Mouse (Mus musculus): ENCODE measurements at regions not wholly inside any gene's neighbourhood (a gene's known extent, or its start where the extent isn't known, plus 50 kb on each side); places are given as distances from the start of the nearest gene placed in this dataset.

DNA sequence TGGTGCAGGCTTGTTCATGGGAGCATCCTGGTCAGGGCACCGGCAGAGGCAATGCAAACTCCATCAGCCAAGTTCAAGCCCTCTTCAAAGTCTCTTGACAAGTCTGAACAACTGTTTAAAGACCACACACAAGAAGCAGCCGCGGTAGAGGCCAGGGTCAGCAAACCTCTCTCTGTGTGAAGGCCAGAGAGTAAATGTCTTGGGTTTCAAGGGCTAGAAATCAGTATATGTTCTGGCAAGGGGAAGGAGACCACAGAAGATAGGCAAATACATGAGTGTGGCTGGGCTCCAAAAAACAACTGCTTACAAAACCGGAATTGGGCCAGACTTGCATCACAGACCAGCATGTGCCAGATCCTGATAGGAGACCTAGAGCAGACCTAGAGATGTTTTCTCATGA lies 203.0 kb downstream of the Sptssa start:
- DNase-seq (ENCODE audit: low spot score in 2 of 2), result no peak

GRCm38 (mm10) chr12:54450369-54450768 lies 206.0 kb downstream of the Sptssa start:
- no peak for DNase-seq (ENCODE audit: low spot score in 2 of 2)

- DNase-seq (ENCODE audit: low spot score in 2 of 2), result no peak
Measured at GRCm38 (mm10) chr12:54448221-54448620, 208.2 kb downstream of the Sptssa start.

DNA sequence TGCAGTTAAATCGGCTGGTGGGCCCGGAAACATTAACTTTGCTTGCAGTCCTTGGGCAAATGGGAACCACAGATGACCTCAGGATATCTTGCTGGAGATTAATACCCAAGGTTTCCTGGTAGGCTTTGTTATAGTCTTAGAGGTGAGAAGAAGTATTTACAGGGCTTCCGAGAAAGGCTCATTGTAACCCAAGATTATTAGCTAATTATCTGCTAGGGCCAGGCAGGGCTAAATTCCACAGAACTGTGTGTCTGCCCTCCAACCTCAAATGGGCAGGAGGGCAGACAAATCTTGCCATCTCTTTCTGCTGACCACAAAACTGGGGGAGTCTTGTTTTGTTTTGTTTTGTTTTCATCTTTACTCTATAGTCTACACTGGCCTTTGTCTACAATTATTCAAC lies 209.0 kb downstream of the Sptssa start:
- DNase-seq (ENCODE audit: low spot score in 2 of 2), result no peak

DNA sequence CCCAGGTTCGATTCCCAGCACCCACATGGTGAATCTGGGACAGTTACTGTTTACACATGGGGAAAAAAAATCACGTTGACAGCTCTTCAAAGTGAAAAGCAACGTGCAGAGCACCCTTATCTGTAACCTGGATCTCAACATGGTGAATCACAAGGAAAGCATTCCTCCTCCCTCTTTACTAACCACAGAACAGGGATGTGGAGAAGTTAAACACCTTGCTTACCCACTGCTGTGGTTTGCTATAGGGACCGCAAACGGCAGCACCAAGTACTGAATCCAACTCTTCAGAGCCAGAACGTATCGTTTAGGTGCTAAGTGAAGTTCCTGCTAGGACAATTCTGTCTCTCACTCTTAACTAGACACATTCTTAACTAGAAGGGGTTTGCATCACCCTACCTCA lies 210.0 kb downstream of the Sptssa start:
- DNase-seq (ENCODE audit: low spot score in 2 of 2), result no peak

DNA sequence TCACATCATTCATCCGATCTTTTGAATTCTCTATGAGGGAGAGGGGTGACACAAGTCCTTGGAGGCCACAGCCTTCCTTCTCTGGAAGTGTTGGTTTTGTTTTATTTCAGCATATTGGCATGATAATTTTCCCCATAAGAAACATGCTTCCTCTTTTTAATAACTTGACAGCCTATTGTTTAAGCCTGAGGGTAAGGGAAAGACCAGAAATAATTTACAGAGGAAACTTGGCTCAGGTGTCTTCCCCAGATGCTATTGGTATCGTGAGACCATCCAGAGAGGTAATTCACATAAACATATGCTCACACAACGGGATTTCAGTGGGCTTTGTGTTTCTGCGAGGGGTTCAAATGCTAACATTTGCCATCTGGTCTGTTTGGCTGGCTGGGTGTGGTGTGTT lies 212.0 kb downstream of the Sptssa start:
- no peak for DNase-seq (ENCODE audit: low spot score in 2 of 2)

GRCm38 (mm10) chr12:54443285-54443684 lies 213.1 kb downstream of the Sptssa start:
- DNase-seq (ENCODE audit: low spot score in 2 of 2), result no peak

GRCm38 (mm10) chr12:54442408-54442807 lies 214.0 kb downstream of the Sptssa start:
- no peak for DNase-seq (ENCODE audit: low spot score in 2 of 2)

DNA sequence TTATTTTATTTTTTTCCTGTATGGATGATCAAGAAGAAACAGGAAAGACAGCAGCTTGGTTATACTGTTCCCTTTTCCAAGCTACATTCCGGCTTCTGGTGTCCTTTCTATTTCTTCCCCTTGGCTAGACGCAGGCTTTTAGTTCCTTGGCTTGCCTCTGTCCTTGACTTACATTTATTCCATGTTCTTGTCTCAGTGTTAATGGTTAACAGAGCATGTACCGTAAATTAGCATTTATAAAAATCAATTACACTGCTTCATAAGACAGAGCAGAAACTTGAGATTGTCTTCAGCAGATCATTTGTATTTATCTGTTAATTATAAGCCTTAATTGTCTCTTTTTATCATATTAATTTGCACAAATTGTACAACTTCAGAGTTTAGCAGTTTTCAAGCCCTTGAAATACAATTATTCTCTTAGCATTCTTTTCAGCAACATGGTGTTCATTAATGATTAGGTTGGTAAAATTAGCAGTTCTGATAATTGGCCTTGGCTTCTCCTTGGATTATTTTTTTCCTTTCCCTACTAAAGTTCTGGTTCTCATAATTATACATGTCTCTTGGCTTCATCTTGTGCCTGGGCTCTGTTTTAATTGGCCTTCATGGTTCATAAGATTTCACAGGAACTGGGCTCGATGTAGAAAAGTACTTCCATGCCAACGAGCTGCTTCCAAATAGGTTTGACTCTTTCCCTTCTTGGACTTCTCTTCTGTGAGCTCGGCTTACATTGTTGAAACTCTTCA lies 215.4 kb downstream of the Sptssa start:
- no peak for DNase-seq (ENCODE audit: low spot score in 2 of 2)

GRCm38 (mm10) chr12:54438793-54439192 lies 217.6 kb downstream of the Sptssa start:
- DNase-seq (ENCODE audit: low spot score in 2 of 2), result no peak

- no peak for DNase-seq (ENCODE audit: low spot score in 2 of 2)
Measured at GRCm38 (mm10) chr12:54425236-54425635, 221.6 kb upstream of the Egln3 start.

- no peak for DNase-seq (ENCODE audit: low spot score in 2 of 2)
Measured at GRCm38 (mm10) chr12:54414829-54415228, 211.2 kb upstream of the Egln3 start.

DNA sequence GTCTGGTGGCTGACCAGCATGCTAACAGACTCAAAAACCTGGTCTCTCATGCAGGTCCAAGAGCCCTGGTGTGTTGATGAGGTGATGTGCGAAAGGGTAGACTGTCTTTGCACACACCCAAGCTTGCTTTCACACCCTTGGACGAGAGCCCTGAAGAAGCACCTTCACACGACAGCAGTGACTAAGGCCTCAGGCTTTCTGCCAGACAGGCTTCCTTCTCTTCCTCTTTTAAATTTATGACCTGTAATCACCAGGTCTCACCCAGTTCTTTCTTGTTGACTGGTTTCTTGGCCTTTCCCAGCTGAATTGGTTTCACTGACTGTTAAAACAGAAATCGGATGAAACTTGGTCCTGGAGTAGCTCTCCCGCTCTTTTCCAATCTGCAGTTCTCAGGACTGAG lies 210.5 kb upstream of the Egln3 start:
- no peak for DNase-seq (ENCODE audit: low spot score in 2 of 2)

DNA sequence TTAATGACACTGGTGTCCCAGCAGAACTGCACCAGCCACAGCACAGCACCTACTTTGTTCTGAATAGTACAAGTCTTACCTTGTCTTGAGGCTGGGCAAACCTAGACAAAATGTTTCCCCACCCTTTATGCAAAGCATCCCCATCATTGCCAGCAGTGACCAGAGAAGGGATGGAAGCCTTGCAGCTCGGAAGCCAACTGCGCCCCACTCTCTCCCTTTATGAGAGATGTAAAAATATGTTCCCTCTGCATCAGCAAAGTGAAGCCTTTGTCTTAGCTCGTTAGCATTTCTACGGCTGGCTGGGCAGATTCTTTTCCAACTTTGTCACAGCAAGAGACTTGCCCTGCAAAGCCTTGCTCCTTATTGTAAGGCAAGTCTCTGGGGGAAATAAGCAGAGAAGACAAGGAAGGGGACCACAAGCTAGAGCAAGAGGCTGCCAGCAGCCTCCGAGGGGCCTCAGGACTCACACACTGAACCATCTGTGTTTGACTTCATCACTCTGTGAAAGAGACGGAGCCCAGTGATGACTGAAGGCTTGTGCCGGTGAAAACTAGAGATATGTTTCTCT lies 206.5 kb upstream of the Egln3 start:
- DNase-seq (ENCODE audit: low spot score in 2 of 2), result no peak

GRCm38 (mm10) chr12:54408906-54409305 lies 205.2 kb upstream of the Egln3 start:
- no peak for DNase-seq (ENCODE audit: low spot score in 2 of 2)

DNA sequence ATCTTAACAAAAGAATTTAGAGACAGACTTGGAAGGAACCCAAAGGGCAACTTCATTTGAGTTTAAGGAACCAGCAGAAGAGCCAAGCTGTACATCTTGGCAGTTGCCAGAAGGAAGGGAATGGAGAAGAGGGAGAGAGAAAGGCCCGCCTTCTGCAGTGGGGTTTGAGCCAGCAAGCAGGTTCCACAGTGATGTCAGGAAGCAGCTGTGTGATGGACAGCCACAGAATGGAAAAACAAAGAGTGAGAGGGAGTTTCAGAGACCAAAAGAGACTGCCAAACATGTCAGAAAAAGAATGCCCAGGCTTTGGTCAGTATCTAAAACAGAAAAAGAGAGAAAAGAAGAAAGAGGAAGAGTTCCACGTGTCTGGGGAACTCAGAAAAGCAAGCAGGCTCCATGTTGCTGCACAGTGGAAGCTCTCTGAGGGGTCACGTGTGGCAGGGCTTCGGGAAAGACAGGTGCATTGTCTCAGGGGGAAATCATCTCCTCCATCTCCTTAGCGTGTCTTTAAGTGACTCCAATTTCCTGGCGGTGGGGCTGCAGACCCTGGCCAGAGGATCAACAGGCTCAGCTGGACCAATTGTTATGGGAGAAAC lies 203.7 kb upstream of the Egln3 start:
- DNase-seq (ENCODE audit: low spot score in 2 of 2), result no peak

DNA sequence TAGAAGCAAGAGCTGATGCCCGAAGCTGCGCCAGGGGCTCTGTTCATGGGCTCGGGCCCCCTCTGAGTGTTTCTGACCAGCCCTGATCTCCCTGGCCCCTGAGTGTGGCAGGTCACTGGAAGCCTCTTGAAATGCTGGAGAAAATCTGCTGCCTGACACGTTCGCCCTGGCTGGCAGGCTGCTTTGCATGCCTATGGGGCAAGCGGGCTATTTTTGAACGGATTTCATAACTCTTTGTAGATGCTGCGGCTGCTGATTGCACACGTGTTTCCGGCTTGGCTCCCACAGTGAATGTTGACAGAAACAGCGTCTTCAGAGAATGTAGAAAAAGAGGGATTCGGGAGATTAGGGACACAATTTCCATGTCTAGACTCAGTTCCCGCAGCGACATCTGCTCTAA lies 201.4 kb upstream of the Egln3 start:
- DNase-seq (ENCODE audit: low spot score in 2 of 2), result peak; percentile 9 to 10

DNA sequence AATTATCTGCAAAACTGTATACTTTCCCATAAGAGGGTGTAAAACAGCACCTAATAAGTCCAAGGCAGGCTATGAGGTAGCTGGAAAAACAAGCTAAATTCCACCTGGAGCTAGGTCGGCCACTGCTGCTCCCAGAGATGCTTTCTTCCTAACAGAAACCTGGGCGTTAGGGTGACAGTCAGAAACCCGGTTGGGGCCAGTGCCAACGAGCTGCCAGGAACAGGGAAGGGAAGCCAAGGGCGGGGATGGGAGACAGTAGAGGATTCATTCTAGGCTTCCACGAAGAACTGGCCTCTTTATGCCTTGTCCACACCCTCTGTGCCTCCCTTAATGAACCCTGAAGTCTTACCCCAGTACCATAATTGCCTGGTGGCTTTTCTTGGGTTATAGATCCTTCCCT lies 198.9 kb upstream of the Egln3 start:
- no peak for DNase-seq (ENCODE audit: low spot score in 2 of 2)

DNA sequence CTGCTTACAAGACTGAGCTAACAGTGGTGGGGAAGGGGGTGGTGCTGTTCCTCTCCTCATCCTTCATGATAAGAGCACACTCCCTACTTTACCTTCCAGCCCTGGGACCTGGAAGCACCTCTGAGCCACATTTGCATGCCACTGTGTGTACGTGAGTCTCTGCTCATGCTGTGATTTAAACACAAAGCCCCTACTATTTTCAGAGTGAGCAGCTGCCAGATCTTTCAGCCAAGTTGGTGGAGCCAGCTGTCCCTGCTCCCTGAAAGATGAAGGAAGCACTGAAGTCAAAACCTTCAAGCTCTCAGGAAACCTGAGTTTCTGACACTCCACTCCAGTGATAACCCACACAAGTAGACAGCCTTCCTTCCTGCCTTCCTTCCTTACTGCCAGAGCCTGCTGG lies 198.0 kb upstream of the Egln3 start:
- no peak for DNase-seq (ENCODE audit: low spot score in 2 of 2)

GRCm38 (mm10) chr12:54400084-54400483 lies 196.4 kb upstream of the Egln3 start:
- no peak for DNase-seq (ENCODE audit: low spot score in 2 of 2)

- no peak for DNase-seq (ENCODE audit: low spot score in 2 of 2)
Measured at GRCm38 (mm10) chr12:54398080-54398479, 194.4 kb upstream of the Egln3 start.

DNA sequence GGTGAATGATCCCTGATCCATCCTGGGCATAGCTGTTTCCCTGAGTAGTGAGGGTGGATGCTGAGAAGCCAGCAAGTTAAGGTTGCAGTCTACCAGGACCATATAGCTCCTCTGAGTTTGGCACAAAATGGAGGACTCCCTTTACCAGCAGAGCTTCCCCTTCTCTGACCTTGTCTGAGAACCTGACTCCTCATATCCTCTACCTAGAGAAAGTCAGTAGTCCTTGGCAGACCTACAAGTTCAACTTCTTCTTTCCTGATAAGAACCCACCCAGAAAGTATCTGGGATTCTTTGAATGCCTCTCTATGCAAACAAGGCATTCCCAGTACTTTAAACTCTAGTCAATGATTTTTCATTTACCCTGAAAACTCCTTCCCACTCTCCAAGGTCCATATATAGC lies 193.3 kb upstream of the Egln3 start:
- no peak for DNase-seq (ENCODE audit: low spot score in 2 of 2)

DNA sequence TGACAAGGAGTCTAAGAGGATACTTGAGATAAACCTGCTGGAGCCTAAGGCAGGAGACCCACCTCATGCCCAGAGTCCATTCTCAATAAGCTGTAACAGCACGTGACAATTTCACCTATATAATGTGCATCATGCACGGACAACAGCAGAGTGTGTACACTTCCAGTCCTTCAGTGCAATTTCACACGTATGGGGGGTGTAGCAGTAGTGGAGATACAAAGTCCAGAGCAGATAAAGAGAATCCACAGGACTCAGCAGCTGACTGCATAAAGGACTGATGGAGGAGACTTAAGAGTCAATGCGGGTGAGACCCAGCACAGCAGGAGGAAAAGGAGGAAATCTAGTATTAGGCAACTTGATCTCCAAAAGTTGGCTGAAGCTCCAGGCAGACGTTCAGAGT lies 192.7 kb upstream of the Egln3 start:
- DNase-seq (ENCODE audit: low spot score in 2 of 2), result no peak
